Mouse (Mus musculus) liver, postnatal 0 days (tissue): ENCODE data around the gene Agtpbp1.

Experiments
- CTCF ChIP-seq: sonication (generic); IDR thresholded peaks from 2 replicates; pipeline ENCODE4 v1.5.1; 2016; ENCODE audit warnings: antibody characterized with exemption, low read depth
- EP300 ChIP-seq: IDR thresholded peaks from 2 replicates; pipeline ENCODE4 v1.6.1; 2016; ENCODE audit warnings: antibody characterized with exemption, low read depth, mild to moderate bottlenecking

- TF ChIP-seq CTCF (no peak), EP300 (no peak)
Observed at GRCm38 (mm10) chr13:59453045-59453444, 132.0 kb downstream of the Agtpbp1 start.
